Mouse (Mus musculus): ENCODE results near the gene Zdhhc14.

GRCm38 (mm10) chr17:5506988-5507387 lies 14.6 kb downstream of the Zdhhc14 start:
- TF ChIP-seq CTCF (IDR thresholded peaks at IDR 0.05; ENCODE audit: extremely low read depth, insufficient read length, insufficient replicate concordance, low read depth, low read length) (no peak), POLR2A (IDR thresholded peaks at IDR 0.05; ENCODE audit: low read depth, low read length) (no peak)

Measured in small intestine, adult 2 months (tissue).